Mouse (Mus musculus): ENCODE measurements around the gene Slc29a1. TPM values are rescaled to one million over a fixed set of nuclear protein-coding genes. Genes with fewer than 3 reads are reported as not detected.

Slc29a1 gene
- polyA plus RNA-seq (2015; fragmentation: Nextera tagmentation; extraction: Ambion mirVana), result 92.1 and 103 TPM in 2 replicates

GRCm38 (mm10) chr17:45599446-45600242, at the start of gene Slc29a1:
Gene Slc29a1 (minus strand): TSS chr17:45599606.
- H3K4me2 ChIP-seq, result peak within 1 kb of the TSS; percentile 75
- H3K9ac ChIP-seq, result peak within 1 kb of the TSS; percentile 25; the same call in 1 of the 2 replicates
- peaks cover 47% of the 10 kb centered on the region for H3K4me1 ChIP-seq
- 19% methylated on average over 32 of the region's 32 CpGs for WGBS
- no peaks in the 10 kb centered on the region for H3K36me3 ChIP-seq
- peaks cover 21% of the 10 kb centered on the region for H3K27me3 ChIP-seq
- H3K4me3 ChIP-seq, result peak within 1 kb of the TSS; percentile 33
- no peak within 1 kb of the TSS for H3K27ac ChIP-seq
- ATAC-seq (ENCODE audit: borderline replicate concordance, extremely low read depth, low FRiP score, low TSS enrichment), result peak; percentile 19; the same call in 1 of the 2 replicates
- H3K9me3 ChIP-seq, result no peaks in the 10 kb centered on the region

DNA sequence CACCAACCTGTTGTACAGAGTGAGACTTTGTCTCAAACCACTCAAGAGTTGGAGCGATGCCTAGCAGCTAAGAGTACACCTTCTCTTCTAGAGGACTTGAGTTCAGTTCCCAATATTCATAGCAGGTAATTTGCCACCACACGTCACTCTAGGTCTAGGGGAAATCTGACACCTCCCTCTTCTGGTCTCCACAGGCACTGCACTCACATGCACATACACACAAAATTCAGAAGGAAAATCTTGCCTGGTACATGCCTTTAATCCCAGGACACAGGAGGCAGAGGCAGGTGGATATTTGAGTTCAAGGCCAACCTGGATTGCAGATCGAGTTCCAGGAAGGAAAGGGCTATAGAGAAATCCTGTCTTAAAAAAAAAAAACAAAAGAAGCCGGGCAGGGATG, 44.8 kb upstream of the Slc29a1 start:
- no peaks in the 10 kb centered on the region for H3K36me3 ChIP-seq
- H3K4me1 ChIP-seq, result 0 out of 2 replicates have a peak, but pooled peaks cover 3% of the 10 kb centered on the region
- H3K4me3 ChIP-seq, result no peak overlapping the region
- H3K9me3 ChIP-seq, result no peaks in the 10 kb centered on the region
- no peak overlapping the region for H3K9ac ChIP-seq
- H3K27me3 ChIP-seq, result no peaks in the 10 kb centered on the region
- no peak for ATAC-seq (ENCODE audit: borderline replicate concordance, extremely low read depth, low FRiP score, low TSS enrichment)
- no peak overlapping the region for H3K27ac ChIP-seq
- 86% methylated on average over 4 of the region's 4 CpGs for WGBS
- H3K4me2 ChIP-seq, result no peak overlapping the region

GRCm38 (mm10) chr17:45642701-45643100, 43.3 kb upstream of the Slc29a1 start:
- no peak overlapping the region for H3K4me3 ChIP-seq
- no peaks in the 10 kb centered on the region for H3K27me3 ChIP-seq
- 24% methylated on average over 12 of the region's 12 CpGs for WGBS
- no peak overlapping the region for H3K9ac ChIP-seq
- no peak for ATAC-seq (ENCODE audit: borderline replicate concordance, extremely low read depth, low FRiP score, low TSS enrichment)
- 0 out of 2 replicates have a peak, but pooled peaks cover 3% of the 10 kb centered on the region for H3K4me1 ChIP-seq
- H3K9me3 ChIP-seq, result no peaks in the 10 kb centered on the region
- H3K36me3 ChIP-seq, result no peaks in the 10 kb centered on the region
- no peak overlapping the region for H3K27ac ChIP-seq
- H3K4me2 ChIP-seq, result no peak overlapping the region

DNA sequence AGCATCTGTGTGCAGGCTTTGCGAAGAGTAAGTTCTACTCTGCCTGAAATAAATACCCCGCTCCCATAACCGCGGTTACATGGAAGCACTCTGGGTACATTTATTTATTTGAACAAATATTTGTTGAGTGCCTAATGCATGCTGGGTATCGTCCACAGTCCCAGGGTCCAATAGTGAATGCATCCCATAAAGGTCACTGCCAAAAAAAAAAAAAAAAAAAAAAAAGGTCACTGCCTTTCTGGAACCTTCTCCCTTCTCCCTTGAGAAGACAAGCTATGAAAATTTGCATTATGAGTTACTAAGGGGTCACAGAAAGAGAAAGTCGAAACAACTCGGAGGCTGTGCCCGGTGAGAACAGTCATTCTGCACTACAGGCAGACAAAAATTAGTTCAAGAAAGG, 42.6 kb upstream of the Slc29a1 start:
- Histone ChIP-seq H3K4me1 (0 out of 2 replicates have a peak, but pooled peaks cover 3% of the 10 kb centered on the region), H3K9ac (no peak overlapping the region), H3K4me2 (no peak overlapping the region), H3K4me3 (no peak overlapping the region), H3K27me3 (no peaks in the 10 kb centered on the region), H3K27ac (no peak overlapping the region), H3K9me3 (no peaks in the 10 kb centered on the region), H3K36me3 (no peaks in the 10 kb centered on the region)
- 81% methylated on average over 8 of the region's 8 CpGs for WGBS
- no peak for ATAC-seq (ENCODE audit: borderline replicate concordance, extremely low read depth, low FRiP score, low TSS enrichment)

- no peak overlapping the region for H3K4me2 ChIP-seq
- H3K9ac ChIP-seq, result no peak overlapping the region
- H3K4me1 ChIP-seq, result 0 out of 2 replicates have a peak, but pooled peaks cover 3% of the 10 kb centered on the region
- H3K27ac ChIP-seq, result no peak overlapping the region
- H3K4me3 ChIP-seq, result no peak overlapping the region
- no peak for ATAC-seq (ENCODE audit: borderline replicate concordance, extremely low read depth, low FRiP score, low TSS enrichment)
- no peaks in the 10 kb centered on the region for H3K9me3 ChIP-seq
- no peaks in the 10 kb centered on the region for H3K27me3 ChIP-seq
- H3K36me3 ChIP-seq, result no peaks in the 10 kb centered on the region
- WGBS, result 68% methylated on average over 16 of the region's 16 CpGs
Measured at GRCm38 (mm10) chr17:45638596-45639295, 39.3 kb upstream of the Slc29a1 start.

DNA sequence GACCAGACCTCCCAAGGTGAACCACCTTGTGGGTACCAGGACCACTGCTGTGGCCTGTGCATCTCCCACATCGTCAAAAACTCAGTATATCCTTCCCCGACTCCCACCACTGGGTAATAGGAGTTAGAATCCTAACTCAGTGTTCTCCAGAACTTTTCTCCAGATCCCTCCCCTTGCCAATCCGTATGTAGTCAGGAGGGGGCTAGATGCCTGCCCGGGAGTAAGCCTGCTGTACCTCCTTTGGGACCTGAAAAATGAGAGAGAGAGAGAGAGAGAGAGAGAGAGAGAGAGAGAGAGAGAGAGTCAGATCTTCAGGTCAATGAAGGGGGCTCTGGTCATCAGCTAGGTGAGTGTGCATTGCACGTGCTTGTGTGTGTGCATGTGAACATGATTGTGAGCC, 34.6 kb upstream of the Slc29a1 start:
- Histone ChIP-seq H3K27me3 (no peaks in the 10 kb centered on the region; the same call in 1 of the 2 replicates), H3K36me3 (no peaks in the 10 kb centered on the region), H3K4me1 (peaks cover 18% of the 10 kb centered on the region), H3K9me3 (no peaks in the 10 kb centered on the region), H3K4me2 (no peak overlapping the region), H3K27ac (no peak overlapping the region), H3K4me3 (no peak overlapping the region), H3K9ac (no peak overlapping the region)
- no peak for ATAC-seq (ENCODE audit: borderline replicate concordance, extremely low read depth, low FRiP score, low TSS enrichment)
- 72% methylated on average over 5 of the region's 5 CpGs for WGBS

DNA sequence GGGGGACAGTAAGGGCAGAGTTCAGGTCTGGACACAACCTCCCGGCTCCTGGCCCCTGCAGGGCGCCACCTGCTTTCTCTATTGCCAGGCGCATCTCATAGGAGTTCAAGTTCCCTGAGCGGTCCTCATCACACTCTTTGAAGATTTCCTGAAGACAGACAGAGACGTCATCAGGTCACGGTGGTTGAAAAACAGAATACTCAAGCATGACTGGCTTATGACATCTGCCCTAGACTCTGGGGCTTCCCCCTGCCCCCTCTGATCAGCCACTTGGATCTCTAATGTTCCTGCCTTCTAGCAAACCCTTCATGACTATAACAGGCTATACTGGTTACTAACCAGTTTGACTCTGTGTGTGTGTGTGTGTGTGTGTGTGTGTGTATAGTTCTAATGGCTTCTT, 32.5 kb upstream of the Slc29a1 start:
- Histone ChIP-seq H3K9ac (no peak overlapping the region), H3K9me3 (no peaks in the 10 kb centered on the region), H3K27me3 (no peaks in the 10 kb centered on the region; the same call in 1 of the 2 replicates), H3K36me3 (no peaks in the 10 kb centered on the region), H3K27ac (no peak overlapping the region), H3K4me1 (peaks cover 30% of the 10 kb centered on the region), H3K4me2 (no peak overlapping the region), H3K4me3 (no peak overlapping the region)
- no peak for ATAC-seq (ENCODE audit: borderline replicate concordance, extremely low read depth, low FRiP score, low TSS enrichment)
- 69% methylated on average over 6 of the region's 6 CpGs for WGBS

- Histone ChIP-seq H3K27ac (no peak overlapping the region), H3K27me3 (no peaks in the 10 kb centered on the region; the same call in 1 of the 2 replicates), H3K36me3 (no peaks in the 10 kb centered on the region), H3K9me3 (no peaks in the 10 kb centered on the region), H3K4me1 (peaks cover 36% of the 10 kb centered on the region), H3K4me3 (no peak overlapping the region), H3K9ac (no peak overlapping the region), H3K4me2 (no peak overlapping the region; the same call in 1 of the 2 replicates)
- 52% methylated on average over 3 of the region's 3 CpGs for WGBS
- no peak for ATAC-seq (ENCODE audit: borderline replicate concordance, extremely low read depth, low FRiP score, low TSS enrichment)
Measured at GRCm38 (mm10) chr17:45630992-45631391, 31.6 kb upstream of the Slc29a1 start.

GRCm38 (mm10) chr17:45629861-45630694, 30.7 kb upstream of the Slc29a1 start:
- Histone ChIP-seq H3K4me1 (peaks cover 36% of the 10 kb centered on the region), H3K9me3 (no peaks in the 10 kb centered on the region), H3K9ac (peak overlapping the region; percentile 38; the same call in 1 of the 2 replicates), H3K4me3 (peak overlapping the region; percentile 35), H3K36me3 (no peaks in the 10 kb centered on the region), H3K4me2 (peak overlapping the region; percentile 74), H3K27ac (peak overlapping the region; percentile 79), H3K27me3 (no peaks in the 10 kb centered on the region; the same call in 1 of the 2 replicates)
- ATAC-seq (ENCODE audit: borderline replicate concordance, extremely low read depth, low FRiP score, low TSS enrichment), result peak; percentile 69
- WGBS, result 2% methylated on average over 34 of the region's 34 CpGs

DNA sequence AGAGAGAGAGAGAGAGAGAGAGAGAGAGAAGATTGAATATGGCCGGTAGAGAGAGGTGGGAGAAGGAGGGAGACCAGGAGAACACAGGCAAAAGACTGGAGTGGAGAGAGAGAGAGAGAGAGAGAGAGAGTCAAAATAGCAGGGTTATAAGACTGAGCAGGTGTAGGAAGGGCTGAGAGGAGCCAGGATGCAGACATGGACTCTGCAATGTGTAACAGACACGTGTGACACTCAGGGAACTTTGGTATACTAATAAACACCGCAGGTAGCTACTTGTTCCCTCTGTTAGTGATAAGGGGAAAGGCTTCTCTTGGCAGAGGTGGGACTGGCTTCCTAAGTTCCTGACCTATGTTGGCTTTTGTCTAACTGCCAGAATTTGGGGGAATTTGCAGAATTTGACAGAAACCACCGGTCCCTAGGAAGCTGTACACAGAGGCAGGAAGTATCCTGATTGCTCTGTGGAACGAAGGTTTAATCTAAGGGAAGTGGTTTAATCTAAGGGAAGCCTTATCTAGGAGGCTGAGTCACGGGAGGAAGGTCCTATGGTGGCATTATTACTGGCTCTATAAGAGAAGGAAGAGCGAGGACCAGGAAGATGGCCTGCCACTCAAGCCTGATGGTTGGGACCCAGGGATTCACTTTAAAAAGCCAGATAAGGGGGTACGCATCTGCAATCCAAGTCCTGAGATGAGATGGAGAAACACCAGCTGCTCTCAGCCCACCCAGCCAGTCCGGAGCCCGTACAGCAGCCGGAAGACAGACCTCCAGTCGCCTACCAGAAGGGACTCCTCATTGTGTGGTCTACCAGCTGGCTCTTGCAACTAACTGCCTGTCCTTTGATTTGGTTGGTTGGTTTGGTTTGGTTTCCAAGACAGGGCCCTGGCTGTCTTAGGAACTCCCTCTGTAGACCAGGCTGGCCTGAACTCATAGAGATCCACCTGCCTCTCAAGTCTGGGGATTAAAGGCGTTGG, 29.8 kb upstream of the Slc29a1 start:
- peak overlapping the region; percentile 79 for H3K27ac ChIP-seq
- peak overlapping the region; percentile 74 for H3K4me2 ChIP-seq
- H3K9me3 ChIP-seq, result no peaks in the 10 kb centered on the region
- H3K4me3 ChIP-seq, result peak overlapping the region; percentile 35; the same call in 1 of the 2 replicates
- H3K4me1 ChIP-seq, result peaks cover 36% of the 10 kb centered on the region
- peak; percentile 72; the same call in 1 of the 2 replicates for ATAC-seq (ENCODE audit: borderline replicate concordance, extremely low read depth, low FRiP score, low TSS enrichment)
- WGBS, result 35% methylated on average over 13 of the region's 13 CpGs
- H3K36me3 ChIP-seq, result no peaks in the 10 kb centered on the region
- H3K9ac ChIP-seq, result no peak overlapping the region
- H3K27me3 ChIP-seq, result no peaks in the 10 kb centered on the region; the same call in 1 of the 2 replicates
